Mouse (Mus musculus) stomach, embryonic 14.5 days (tissue): ENCODE measurements at regions not wholly inside any gene's neighbourhood (a gene's known extent, or its start where the extent isn't known, plus 50 kb on each side); places are given as distances from the start of the nearest gene placed in this dataset.
A peak's percentile ranks its signal among the peaks of the same experiment; 100 is the strongest.

Experiments used
- ATAC-seq: fragments of 200-750 bp; cut with Nextera tagmentation; 2 replicates; pipeline ENCODE4 v1.8.0; 2017; ENCODE audit warnings: low read depth, moderate TSS enrichment; ENCODE audit not compliant: insufficient number of reproducible peaks, insufficient read depth, low FRiP score
- H3K27ac ChIP-seq: fragments of 300-500 bp; sonication (generic); 2 replicates; pipeline ENCODE4 v1.5.1; 2014; ENCODE audit warnings: mild to moderate bottlenecking, low read length, moderate library complexity, mixed read lengths
- H3K27me3 ChIP-seq: fragments of 300-500 bp; sonication (generic); 2 replicates; pipeline ENCODE4 v1.6.1; 2014; ENCODE audit warnings: low read length, control low read depth, mixed read lengths; ENCODE audit not compliant: control insufficient read depth, insufficient read depth
- H3K36me3 ChIP-seq: fragments of 300-500 bp; sonication (generic); 2 replicates; pipeline ENCODE4 v1.6.1; 2014; ENCODE audit warnings: mild to moderate bottlenecking, control low read depth, low read length, moderate library complexity, mixed read lengths; ENCODE audit not compliant: control insufficient read depth, insufficient read depth
- H3K4me1 ChIP-seq: fragments of 300-500 bp; sonication (generic); 2 replicates; pipeline ENCODE4 v1.6.1; 2014; ENCODE audit warnings: low read length, control low read depth, mixed read lengths; ENCODE audit not compliant: control insufficient read depth, insufficient read depth
- H3K4me2 ChIP-seq: fragments of 300-500 bp; sonication (generic); replicated peaks from 2 replicates; pipeline ENCODE4 v1.6.1; 2014; ENCODE audit warnings: low read depth, low read length, control low read depth
- H3K4me3 ChIP-seq: fragments of 300-500 bp; sonication (generic); 2 replicates; pipeline ENCODE4 v1.5.1; 2014; ENCODE audit warnings: low read depth, low read length, control low read depth
- H3K9ac ChIP-seq: fragments of 300-500 bp; sonication (generic); replicated peaks from 2 replicates; pipeline ENCODE4 v1.6.1; 2014; ENCODE audit warnings: low read depth, mild to moderate bottlenecking, control low read depth, low read length, moderate library complexity, mixed read lengths
- H3K9me3 ChIP-seq: fragments of 300-500 bp; sonication (generic); 2 replicates; pipeline ENCODE4 v1.6.1; 2016; ENCODE audit warnings: low read depth, low read length, control low read depth; ENCODE audit not compliant: control insufficient read depth
- WGBS: fragments of 180-500 bp; shearing (Covaris S2); extraction: QIAGEN DNeasy Blood & Tissue Kit; methylation state at CpG from one replicate; pipeline ENCODE4 v1.1.7; 2014; 5-methylcytosine and 5-hydroxymethylcytosine counted together

- peak; percentile 84 for ATAC-seq
- peak overlapping the region; percentile 15 for H3K4me3 ChIP-seq
- no peaks in the 10 kb centered on the region for H3K27me3 ChIP-seq
- 1% methylated on average over 15 of the region's 15 CpGs for WGBS
- peak overlapping the region; percentile 42 for H3K4me2 ChIP-seq
- no peaks in the 10 kb centered on the region for H3K36me3 ChIP-seq
- no peaks in the 10 kb centered on the region for H3K4me1 ChIP-seq
- H3K9ac ChIP-seq = no peak overlapping the region
- no peaks in the 10 kb centered on the region for H3K9me3 ChIP-seq
- no peak overlapping the region for H3K27ac ChIP-seq
Observed at GRCm38 (mm10) chr3:9340788-9341187, 269.1 kb downstream of the Zfp704 start.

GRCm38 (mm10) chr3:9340344-9340743 is 269.5 kb downstream of the Zfp704 start:
- peak overlapping the region; percentile 15; the same call in 1 of the 2 replicates for H3K4me3 ChIP-seq
- no peak for ATAC-seq
- H3K27me3 ChIP-seq = no peaks in the 10 kb centered on the region
- H3K9me3 ChIP-seq = no peaks in the 10 kb centered on the region
- no peaks in the 10 kb centered on the region for H3K4me1 ChIP-seq
- H3K27ac ChIP-seq = no peak overlapping the region
- H3K36me3 ChIP-seq = no peaks in the 10 kb centered on the region
- H3K4me2 ChIP-seq = peak overlapping the region; percentile 42
- no peak overlapping the region for H3K9ac ChIP-seq
- WGBS = 13% methylated on average over 4 of the region's 4 CpGs

- Histone ChIP-seq H3K4me3 (no peak overlapping the region), H3K9me3 (no peaks in the 10 kb centered on the region), H3K27me3 (no peaks in the 10 kb centered on the region), H3K36me3 (no peaks in the 10 kb centered on the region), H3K4me1 (no peaks in the 10 kb centered on the region), H3K27ac (no peak overlapping the region), H3K9ac (no peak overlapping the region), H3K4me2 (no peak overlapping the region)
- no peak for ATAC-seq
- 80% methylated on average over 4 of the region's 4 CpGs for WGBS
Observed at GRCm38 (mm10) chr3:9339669-9340068, 270.2 kb downstream of the Zfp704 start.

GRCm38 (mm10) chr3:9335580-9335979 is 274.3 kb downstream of the Zfp704 start:
- Histone ChIP-seq H3K27ac (no peak overlapping the region), H3K27me3 (no peaks in the 10 kb centered on the region), H3K9ac (no peak overlapping the region), H3K4me2 (no peak overlapping the region), H3K4me1 (peaks cover 2% of the 10 kb centered on the region; the same call in 1 of the 2 replicates), H3K9me3 (no peaks in the 10 kb centered on the region), H3K36me3 (no peaks in the 10 kb centered on the region), H3K4me3 (no peak overlapping the region)
- no peak for ATAC-seq
- WGBS = 54% methylated on average over 4 of the region's 4 CpGs
